Mouse (Mus musculus): ENCODE results near the gene Gm20388. TPM values are rescaled to one million over a fixed set of nuclear protein-coding genes. Genes with fewer than 3 reads are reported as not detected.

The Gm20388 gene
- polyA plus RNA-seq, 1 experiment, result 0.36 TPM

DNA sequence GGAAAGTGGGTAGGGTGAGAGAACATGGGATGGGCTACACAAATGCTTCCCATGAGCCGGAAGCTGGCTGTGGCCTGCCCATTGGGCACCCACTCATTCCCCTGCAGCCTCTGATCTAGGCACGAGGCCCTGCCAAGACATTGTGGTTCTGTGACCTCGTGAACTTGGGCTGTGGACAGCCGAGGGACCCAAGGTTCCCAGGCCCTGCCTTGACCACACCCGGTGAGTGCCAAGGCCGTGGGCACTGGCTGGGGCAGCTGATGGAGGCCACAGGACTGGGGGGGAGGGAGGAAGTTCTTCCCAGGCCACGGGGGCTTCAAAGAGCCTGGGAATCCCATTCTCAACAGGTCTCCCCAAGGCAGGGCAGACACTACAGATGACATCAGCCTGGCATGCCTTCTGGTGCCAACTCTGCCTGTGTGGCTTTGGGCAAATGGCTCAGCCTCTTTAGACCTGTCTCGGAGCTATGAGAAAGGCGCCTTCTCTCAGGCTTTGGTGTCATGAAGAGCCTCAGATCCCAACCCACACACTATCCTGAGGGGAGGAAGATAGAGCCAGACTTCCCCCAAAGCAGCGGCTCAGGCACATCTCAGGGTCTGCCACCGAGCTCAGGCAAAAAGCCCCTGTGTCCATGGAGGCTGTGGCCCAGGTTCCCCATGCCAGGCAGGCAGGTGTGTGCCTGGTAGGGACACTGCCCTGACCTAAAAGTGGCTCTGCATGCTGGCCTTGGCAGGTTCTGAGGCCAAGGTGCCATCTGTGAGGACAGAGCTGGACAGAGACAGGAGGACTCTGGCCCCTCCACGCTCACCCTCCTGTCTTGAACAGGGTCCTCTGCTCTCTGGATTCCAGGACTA is 2941.3 kb downstream of the Gm20388 start:
- Histone ChIP-seq H3K27me3 (ENCODE audit: control insufficient read depth) (peaks cover 38% of the 10 kb centered on the region), H3K9me3 (ENCODE audit: control insufficient read depth, low read length) (no peaks in the 10 kb centered on the region), H3K36me3 (ENCODE audit: control insufficient read depth) (no peaks in the 10 kb centered on the region), H3K4me3 (replicated peaks) (no peak overlapping the region), H3K4me1 (ENCODE audit: control insufficient read depth) (peaks cover 7% of the 10 kb centered on the region)
- no peak for TF ChIP-seq GATA1 (IDR thresholded peaks at IDR 0.05; ENCODE audit: low read length)
- no peak for TF ChIP-seq TAL1 (IDR thresholded peaks at IDR 0.05; ENCODE audit: low read length)

GRCm38 (mm10) chr8:122852546-122852905 is 2941.9 kb downstream of the Gm20388 start:
- Histone ChIP-seq H3K9me3 (ENCODE audit: control insufficient read depth, low read length) (no peaks in the 10 kb centered on the region), H3K36me3 (ENCODE audit: control insufficient read depth) (no peaks in the 10 kb centered on the region), H3K4me1 (ENCODE audit: control insufficient read depth) (peaks cover 7% of the 10 kb centered on the region), H3K27me3 (ENCODE audit: control insufficient read depth) (peaks cover 35% of the 10 kb centered on the region), H3K4me3 (replicated peaks) (no peak overlapping the region)
- TF ChIP-seq TAL1 (IDR thresholded peaks at IDR 0.05; ENCODE audit: low read length) (no peak), GATA1 (IDR thresholded peaks at IDR 0.05; ENCODE audit: low read length) (no peak)

DNA sequence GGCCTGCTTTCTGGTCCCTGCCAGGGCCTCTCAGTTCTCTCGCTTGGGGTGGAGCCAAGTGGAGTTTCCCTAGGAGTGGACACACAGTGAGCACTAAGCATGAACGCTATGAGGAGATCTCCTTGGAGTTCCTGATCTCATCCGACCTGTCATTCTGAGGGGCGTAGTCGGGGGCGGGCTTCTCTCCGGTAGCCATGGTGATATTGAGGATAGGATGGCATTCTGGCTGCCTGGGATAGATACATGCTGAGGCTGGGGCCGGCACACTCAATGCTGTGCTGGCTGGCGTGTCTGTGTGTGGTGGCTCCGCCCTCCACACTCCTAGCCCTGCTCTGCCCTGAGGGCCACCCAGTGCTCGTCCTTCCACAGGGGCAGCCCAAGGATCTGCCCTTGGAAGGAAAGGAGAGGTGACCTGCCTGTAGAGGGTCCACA is 2942.7 kb downstream of the Gm20388 start:
- Histone ChIP-seq H3K9me3 (ENCODE audit: control insufficient read depth, low read length) (no peaks in the 10 kb centered on the region), H3K27me3 (ENCODE audit: control insufficient read depth) (peaks cover 32% of the 10 kb centered on the region), H3K36me3 (ENCODE audit: control insufficient read depth) (no peaks in the 10 kb centered on the region), H3K4me1 (ENCODE audit: control insufficient read depth) (peaks cover 3% of the 10 kb centered on the region), H3K4me3 (replicated peaks) (no peak overlapping the region)
- TF ChIP-seq GATA1 (IDR thresholded peaks at IDR 0.05; ENCODE audit: low read length), result no peak
- TF ChIP-seq TAL1 (IDR thresholded peaks at IDR 0.05; ENCODE audit: low read length), result no peak

DNA sequence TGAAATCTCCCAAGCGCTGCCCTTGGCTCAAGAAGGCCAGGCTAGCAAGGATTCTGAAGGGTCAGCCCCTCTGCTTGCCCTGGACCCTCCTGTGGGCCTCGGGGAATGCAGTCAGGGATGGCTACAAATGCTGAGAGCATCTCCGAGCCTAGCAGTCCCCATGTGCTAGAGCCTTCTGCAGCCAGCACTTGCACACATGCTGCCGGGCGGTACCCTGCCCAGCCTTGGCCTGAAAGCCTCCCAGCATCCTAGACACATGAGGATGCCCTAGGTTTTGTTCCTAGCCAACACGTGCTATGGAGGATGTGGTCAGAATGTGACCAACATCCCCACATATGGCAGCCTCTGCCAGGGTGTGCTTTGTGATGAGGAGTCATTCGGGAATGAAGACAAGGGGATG is 2943.7 kb downstream of the Gm20388 start:
- Histone ChIP-seq H3K9me3 (ENCODE audit: control insufficient read depth, low read length) (no peaks in the 10 kb centered on the region), H3K27me3 (ENCODE audit: control insufficient read depth) (peaks cover 25% of the 10 kb centered on the region), H3K4me3 (replicated peaks) (no peak overlapping the region), H3K4me1 (ENCODE audit: control insufficient read depth) (no peaks in the 10 kb centered on the region), H3K36me3 (ENCODE audit: control insufficient read depth) (no peaks in the 10 kb centered on the region)
- TF ChIP-seq TAL1 (IDR thresholded peaks at IDR 0.05; ENCODE audit: low read length) (no peak), GATA1 (IDR thresholded peaks at IDR 0.05; ENCODE audit: low read length) (no peak)

GRCm38 (mm10) chr8:122855123-122855522 is 2944.5 kb downstream of the Gm20388 start:
- H3K4me3 ChIP-seq (replicated peaks), result no peak overlapping the region
- H3K4me1 ChIP-seq (ENCODE audit: control insufficient read depth), result peaks cover 6% of the 10 kb centered on the region
- H3K36me3 ChIP-seq (ENCODE audit: control insufficient read depth), result no peaks in the 10 kb centered on the region
- H3K9me3 ChIP-seq (ENCODE audit: control insufficient read depth, low read length), result no peaks in the 10 kb centered on the region
- no peak for TF ChIP-seq TAL1 (IDR thresholded peaks at IDR 0.05; ENCODE audit: low read length)
- no peak for TF ChIP-seq GATA1 (IDR thresholded peaks at IDR 0.05; ENCODE audit: low read length)
- H3K27me3 ChIP-seq (ENCODE audit: control insufficient read depth), result peaks cover 23% of the 10 kb centered on the region

DNA sequence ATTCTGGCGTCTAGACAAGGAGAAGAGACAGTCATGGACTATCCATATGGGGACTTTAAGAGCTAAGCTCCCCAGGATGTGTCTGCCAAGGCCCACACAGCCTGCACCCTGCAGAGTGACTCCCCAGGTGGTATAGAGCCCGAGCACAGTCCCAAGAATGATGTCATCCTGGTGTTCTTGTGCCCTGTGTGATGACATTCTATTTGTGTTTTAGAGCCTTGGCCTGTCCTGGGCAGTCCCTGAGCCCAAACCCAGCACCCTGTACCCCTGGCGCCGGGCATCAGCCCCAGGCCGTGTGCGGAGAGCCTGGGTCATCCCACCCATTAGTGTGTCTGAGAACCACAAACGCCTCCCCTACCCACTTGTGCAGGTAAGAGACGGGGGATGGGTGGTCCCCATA is 2945.6 kb downstream of the Gm20388 start:
- TF ChIP-seq TAL1 (IDR thresholded peaks at IDR 0.05; ENCODE audit: low read length), result no peak
- TF ChIP-seq GATA1 (IDR thresholded peaks at IDR 0.05; ENCODE audit: low read length), result no peak

GRCm38 (mm10) chr8:122859843-122860242 is 2949.2 kb downstream of the Gm20388 start:
- peaks cover 20% of the 10 kb centered on the region for H3K27me3 ChIP-seq (ENCODE audit: control insufficient read depth)
- TF ChIP-seq GATA1 (IDR thresholded peaks at IDR 0.05; ENCODE audit: low read length) (no peak), TAL1 (IDR thresholded peaks at IDR 0.05; ENCODE audit: low read length) (no peak)
- no peaks in the 10 kb centered on the region for H3K9me3 ChIP-seq (ENCODE audit: control insufficient read depth, low read length)
- peaks cover 7% of the 10 kb centered on the region for H3K4me1 ChIP-seq (ENCODE audit: control insufficient read depth)
- H3K4me3 ChIP-seq (replicated peaks), result no peak overlapping the region
- no peaks in the 10 kb centered on the region for H3K36me3 ChIP-seq (ENCODE audit: control insufficient read depth)

More for the DNA sequence above, 2945.6 kb downstream of the Gm20388 start:
- H3K9me3 ChIP-seq (ENCODE audit: control insufficient read depth, low read length), result no peaks in the 10 kb centered on the region
- H3K4me1 ChIP-seq (ENCODE audit: control insufficient read depth), result peaks cover 7% of the 10 kb centered on the region
- H3K27me3 ChIP-seq (ENCODE audit: control insufficient read depth), result peaks cover 25% of the 10 kb centered on the region
- H3K36me3 ChIP-seq (ENCODE audit: control insufficient read depth), result no peaks in the 10 kb centered on the region
- no peak overlapping the region for H3K4me3 ChIP-seq (replicated peaks)

- H3K27me3 ChIP-seq (ENCODE audit: control insufficient read depth), result peaks cover 29% of the 10 kb centered on the region
- H3K9me3 ChIP-seq (ENCODE audit: control insufficient read depth, low read length), result no peaks in the 10 kb centered on the region
- no peaks in the 10 kb centered on the region for H3K36me3 ChIP-seq (ENCODE audit: control insufficient read depth)
- H3K4me1 ChIP-seq (ENCODE audit: control insufficient read depth), result peaks cover 6% of the 10 kb centered on the region
- TF ChIP-seq GATA1 (IDR thresholded peaks at IDR 0.05; ENCODE audit: low read length) (no peak), TAL1 (IDR thresholded peaks at IDR 0.05; ENCODE audit: low read length) (no peak)
- H3K4me3 ChIP-seq (replicated peaks), result no peak overlapping the region
Measured at GRCm38 (mm10) chr8:122864719-122865129, 2954.1 kb downstream of the Gm20388 start.

GRCm38 (mm10) chr8:122865441-122865840 is 2954.8 kb downstream of the Gm20388 start:
- Histone ChIP-seq H3K36me3 (ENCODE audit: control insufficient read depth) (no peaks in the 10 kb centered on the region), H3K27me3 (ENCODE audit: control insufficient read depth) (peaks cover 30% of the 10 kb centered on the region), H3K4me3 (replicated peaks) (no peak overlapping the region), H3K9me3 (ENCODE audit: control insufficient read depth, low read length) (no peaks in the 10 kb centered on the region), H3K4me1 (ENCODE audit: control insufficient read depth) (peaks cover 9% of the 10 kb centered on the region)
- no peak for TF ChIP-seq TAL1 (IDR thresholded peaks at IDR 0.05; ENCODE audit: low read length)
- no peak for TF ChIP-seq GATA1 (IDR thresholded peaks at IDR 0.05; ENCODE audit: low read length)

Measured in erythroblast, embryonic 14.5 days (primary cell).